Mouse (Mus musculus) right cerebral cortex, adult 18-20 months (tissue): ENCODE results near the gene Cd5.

Source experiments
- DNase-seq: peaks from one replicate; pipeline ENCODE4 v3.0.0; 2022; ENCODE audit warnings: mixed read lengths

The Cd5 gene

GRCm38 (mm10) chr19:10698131-10698991 lies 40.4 kb downstream of the Cd5 start:
- no peak for DNase-seq

GRCm38 (mm10) chr19:10695801-10696200 lies 43.0 kb downstream of the Cd5 start:
- DNase-seq, result no peak

GRCm38 (mm10) chr19:10693926-10694682 lies 44.7 kb downstream of the Cd5 start:
- no peak for DNase-seq

- DNase-seq, result no peak
Observed at GRCm38 (mm10) chr19:10692361-10692760, 46.4 kb downstream of the Cd5 start.

- DNase-seq, result no peak
Observed at GRCm38 (mm10) chr19:10691660-10692059, 47.1 kb downstream of the Cd5 start.

GRCm38 (mm10) chr19:10691121-10691520 lies 47.7 kb downstream of the Cd5 start:
- DNase-seq, result no peak

GRCm38 (mm10) chr19:10690336-10690735 lies 48.5 kb downstream of the Cd5 start:
- DNase-seq, result no peak

- DNase-seq, result no peak
Observed at GRCm38 (mm10) chr19:10689470-10690166, 49.2 kb downstream of the Cd5 start.

- DNase-seq, result peak; percentile 93
Observed at GRCm38 (mm10) chr19:10688537-10689352, 50.1 kb downstream of the Cd5 start, which contains the start of gene Vps37c. Gene Vps37c (plus strand): TSS chr19:10688735.

- DNase-seq, result no peak
Observed at GRCm38 (mm10) chr19:10685727-10686126, 53.1 kb downstream of the Cd5 start.

- DNase-seq, result no peak
Observed at GRCm38 (mm10) chr19:10685081-10685480, 53.7 kb downstream of the Cd5 start.

- no peak for DNase-seq
Observed at GRCm38 (mm10) chr19:10681571-10681970, 57.2 kb downstream of the Cd5 start.

- DNase-seq, result no peak
Observed at GRCm38 (mm10) chr19:10678772-10679067, 60.1 kb downstream of the Cd5 start.

- peak; percentile 79 for DNase-seq
Observed at GRCm38 (mm10) chr19:10677915-10678771, 60.7 kb downstream of the Cd5 start, which contains the start of gene Pga5. Gene Pga5 (minus strand): TSS chr19:10678071.

GRCm38 (mm10) chr19:10676656-10677055 lies 62.1 kb downstream of the Cd5 start:
- DNase-seq, result no peak

- DNase-seq, result no peak
Observed at GRCm38 (mm10) chr19:10673275-10673674, 65.5 kb downstream of the Cd5 start.

GRCm38 (mm10) chr19:10671854-10672417 lies 66.9 kb downstream of the Cd5 start:
- no peak for DNase-seq

- no peak for DNase-seq
Observed at GRCm38 (mm10) chr19:10671319-10671718, 67.5 kb downstream of the Cd5 start.
